Mouse (Mus musculus): ENCODE results near the gene Myh11.

GRCm38 (mm10) chr16:14291223-14291622 is at the start of gene Myh11:
- peak; percentile 49; the same call in 1 of the 2 replicates for TF ChIP-seq CTCF (IDR thresholded peaks at IDR 0.05; ENCODE audit: insufficient read depth, low read depth, low read length)
- no peak for TF ChIP-seq POLR2A (IDR thresholded peaks at IDR 0.05; ENCODE audit: insufficient read depth, low read depth, low read length)
